Mouse (Mus musculus) hindbrain, embryonic 16.5 days (tissue): ENCODE data around the gene E2f2. TPM values are rescaled to one million over a fixed set of nuclear protein-coding genes. Genes with fewer than 3 reads are reported as not detected.

Experiments
- ATAC-seq: fragments of 200-750 bp; cut with Nextera tagmentation; 2 replicates; pipeline ENCODE4 v1.8.0; 2017; ENCODE audit warnings: moderate TSS enrichment, moderate library complexity
- H3K27ac ChIP-seq: fragments of 300-500 bp; sonication (generic); 2 replicates; pipeline ENCODE4 v1.5.1; 2014; ENCODE audit warnings: low read depth, mild to moderate bottlenecking, control low read depth, low read length, moderate library complexity
- H3K27me3 ChIP-seq: fragments of 300-500 bp; sonication (generic); replicated peaks from 2 replicates; pipeline ENCODE4 v1.6.1; 2014; ENCODE audit warnings: low read length; ENCODE audit not compliant: control insufficient read depth, insufficient read depth
- H3K36me3 ChIP-seq: fragments of 300-500 bp; sonication (generic); 2 replicates; pipeline ENCODE4 v1.6.1; 2014; ENCODE audit warnings: mild to moderate bottlenecking, low read length, moderate library complexity, mixed read lengths; ENCODE audit not compliant: control insufficient read depth, insufficient read depth
- H3K4me1 ChIP-seq: fragments of 300-500 bp; sonication (generic); 2 replicates; pipeline ENCODE4 v1.6.1; 2014; ENCODE audit warnings: low read depth, low read length; ENCODE audit not compliant: control insufficient read depth, insufficient read depth
- H3K4me2 ChIP-seq: fragments of 300-500 bp; sonication (generic); 2 replicates; pipeline ENCODE4 v1.6.1; 2014; ENCODE audit warnings: mild to moderate bottlenecking, low read length, control low read depth, moderate library complexity
- H3K4me3 ChIP-seq: fragments of 300-500 bp; sonication (generic); 2 replicates; pipeline ENCODE4 v1.5.1; 2014; ENCODE audit warnings: mild to moderate bottlenecking, low read length, control low read depth, moderate library complexity
- H3K9ac ChIP-seq: fragments of 300-500 bp; sonication (generic); 2 replicates; pipeline ENCODE4 v1.6.1; 2014; ENCODE audit warnings: low read depth, mild to moderate bottlenecking, control low read depth, low read length, moderate library complexity
- H3K9me3 ChIP-seq: fragments of 300-500 bp; sonication (generic); 2 replicates; pipeline ENCODE4 v1.6.1; 2014; ENCODE audit warnings: mild to moderate bottlenecking, low read length, moderate library complexity; ENCODE audit not compliant: control insufficient read depth
- WGBS: fragments of 180-500 bp; shearing (Covaris S2); extraction: QIAGEN DNeasy Blood & Tissue Kit; methylation state at CpG from one replicate; pipeline ENCODE4 v1.1.7; 2014; 5-methylcytosine and 5-hydroxymethylcytosine counted together
- polyA plus RNA-seq: library from polyadenylated mRNA; unstranded; fragments of >200 nt; fragmentation: Nextera tagmentation; extraction: Ambion mirVana; gene quantifications from 2 replicates; pipeline ENCODE4 v1.2.1, GENCODE M21; 2015

The E2f2 gene
- polyA plus RNA-seq, 1 experiment from 2014 or later: 3.4 TPM

GRCm38 (mm10) chr4:136204775-136205174 is 32.6 kb downstream of the E2f2 start:
- H3K4me1 ChIP-seq: peaks cover 9% of the 10 kb centered on the region
- H3K9ac ChIP-seq: no peak overlapping the region
- H3K27me3 ChIP-seq: peaks cover 2% of the 10 kb centered on the region; the same call in 1 of the 2 replicates
- 80% methylated on average over 2 of the region's 2 CpGs for WGBS
- no peak overlapping the region for H3K4me2 ChIP-seq
- H3K4me3 ChIP-seq: no peak overlapping the region
- no peaks in the 10 kb centered on the region for H3K9me3 ChIP-seq
- H3K36me3 ChIP-seq: no peaks in the 10 kb centered on the region
- no peak for ATAC-seq
- H3K27ac ChIP-seq: no peak overlapping the region

- peak within 1 kb of the TSS; percentile 55; the same call in 1 of the 2 replicates for H3K27ac ChIP-seq
- peaks cover 9% of the 10 kb centered on the region for H3K4me1 ChIP-seq
- peak within 1 kb of the TSS; percentile 57 for H3K4me3 ChIP-seq
- no peaks in the 10 kb centered on the region for H3K9me3 ChIP-seq
- H3K4me2 ChIP-seq: peak within 1 kb of the TSS; percentile 98
- under 1% methylated on average over 43 of the region's 54 CpGs for WGBS
- no peaks in the 10 kb centered on the region for H3K36me3 ChIP-seq
- H3K9ac ChIP-seq: peak within 1 kb of the TSS; percentile 76
- ATAC-seq: peak; percentile 91
- peaks cover 2% of the 10 kb centered on the region; the same call in 1 of the 2 replicates for H3K27me3 ChIP-seq
These were observed 34.1 kb downstream of the E2f2 start, which contains the start of gene Asap3 for GRCm38 (mm10) chr4:136206033-136206893. Gene Asap3 (plus strand): TSS chr4:136206365.

DNA sequence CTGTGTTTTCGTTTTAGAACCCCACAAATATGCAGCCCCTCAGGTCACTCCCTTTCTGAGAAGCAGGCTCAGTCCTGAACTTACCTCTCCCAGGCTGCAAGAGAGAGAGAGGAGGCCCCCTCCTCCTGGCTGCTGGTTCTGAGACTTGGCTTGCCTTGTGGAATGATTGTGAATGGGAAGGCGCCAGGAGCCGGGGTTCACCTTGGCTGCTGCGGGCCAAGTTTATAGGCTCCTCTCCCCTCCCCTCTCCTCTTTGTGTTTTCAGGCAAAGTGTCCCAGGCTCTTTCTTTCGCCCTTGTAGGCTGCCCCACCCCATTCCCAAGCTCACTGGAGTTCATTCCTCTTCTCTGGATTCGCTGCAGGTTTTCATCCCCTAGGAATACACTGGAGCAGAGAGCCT is 34.7 kb downstream of the E2f2 start:
- Histone ChIP-seq H3K4me1 (peaks cover 9% of the 10 kb centered on the region), H3K27ac (no peak overlapping the region), H3K9ac (peak overlapping the region; percentile 76), H3K4me3 (peak overlapping the region; percentile 57), H3K27me3 (peaks cover 2% of the 10 kb centered on the region; the same call in 1 of the 2 replicates), H3K4me2 (peak overlapping the region; percentile 98), H3K9me3 (no peaks in the 10 kb centered on the region), H3K36me3 (no peaks in the 10 kb centered on the region)
- 5% methylated on average over 6 of the region's 6 CpGs for whole genome bisulfite sequencing
- ATAC-seq: no peak

- no peaks in the 10 kb centered on the region for H3K9me3 ChIP-seq
These were observed 38.7 kb downstream of the E2f2 start for GRCm38 (mm10) chr4:136210931-136211330.

DNA sequence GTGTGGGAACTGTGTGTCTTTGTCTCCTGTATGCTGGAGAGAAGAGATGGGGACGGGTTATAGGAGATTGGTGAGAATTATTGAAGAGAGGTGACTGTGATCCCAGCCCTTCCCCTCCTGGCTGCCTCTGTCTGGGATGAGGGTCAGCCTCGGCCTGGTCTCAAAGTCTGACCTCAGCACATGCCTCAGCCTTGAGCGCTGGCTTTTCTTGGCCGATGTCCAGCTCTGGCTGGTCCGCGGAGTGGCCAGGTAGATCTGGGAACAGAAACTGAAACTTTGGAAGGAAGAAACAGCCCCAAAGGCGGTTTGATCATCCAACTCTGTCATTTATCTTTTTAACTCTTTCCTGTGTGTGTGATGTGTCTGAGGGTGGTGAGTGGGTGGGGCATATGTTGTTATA is 41.4 kb downstream of the E2f2 start:
- Histone ChIP-seq H3K36me3 (no peaks in the 10 kb centered on the region), H3K4me1 (peaks cover 6% of the 10 kb centered on the region), H3K4me3 (no peak overlapping the region), H3K9ac (no peak overlapping the region), H3K9me3 (no peaks in the 10 kb centered on the region), H3K27ac (no peak overlapping the region), H3K27me3 (peaks cover 2% of the 10 kb centered on the region; the same call in 1 of the 2 replicates), H3K4me2 (no peak overlapping the region)
- WGBS: 74% methylated on average over 7 of the region's 7 CpGs
- no peak for ATAC-seq

More at GRCm38 (mm10) chr4:136210931-136211330, 38.7 kb downstream of the E2f2 start:
- no peak overlapping the region for H3K9ac ChIP-seq
- H3K27ac ChIP-seq: no peak overlapping the region
- H3K4me1 ChIP-seq: peaks cover 9% of the 10 kb centered on the region
- no peaks in the 10 kb centered on the region for H3K36me3 ChIP-seq
- ATAC-seq: no peak
- no peak overlapping the region for H3K4me3 ChIP-seq
- no peak overlapping the region for H3K4me2 ChIP-seq
- H3K27me3 ChIP-seq: peaks cover 2% of the 10 kb centered on the region; the same call in 1 of the 2 replicates
- 89% methylated on average over 9 of the region's 9 CpGs for WGBS

GRCm38 (mm10) chr4:136214828-136215227 is 42.6 kb downstream of the E2f2 start:
- WGBS: 86% methylated on average over 8 of the region's 8 CpGs
- Histone ChIP-seq H3K4me1 (peaks cover 13% of the 10 kb centered on the region), H3K4me3 (no peak overlapping the region), H3K36me3 (no peaks in the 10 kb centered on the region), H3K4me2 (no peak overlapping the region), H3K27ac (no peak overlapping the region), H3K9ac (no peak overlapping the region), H3K27me3 (no peaks in the 10 kb centered on the region), H3K9me3 (no peaks in the 10 kb centered on the region)
- ATAC-seq: no peak

GRCm38 (mm10) chr4:136215576-136215975 is 43.4 kb downstream of the E2f2 start:
- Histone ChIP-seq H3K4me1 (peaks cover 13% of the 10 kb centered on the region), H3K4me3 (no peak overlapping the region), H3K9me3 (no peaks in the 10 kb centered on the region), H3K4me2 (no peak overlapping the region), H3K9ac (no peak overlapping the region), H3K27me3 (no peaks in the 10 kb centered on the region), H3K36me3 (no peaks in the 10 kb centered on the region), H3K27ac (no peak overlapping the region)
- 82% methylated on average over 8 of the region's 8 CpGs for WGBS
- no peak for ATAC-seq

GRCm38 (mm10) chr4:136217063-136217462 is 44.9 kb downstream of the E2f2 start:
- H3K4me3 ChIP-seq: no peak overlapping the region
- H3K4me1 ChIP-seq: peaks cover 13% of the 10 kb centered on the region
- H3K36me3 ChIP-seq: no peaks in the 10 kb centered on the region
- no peak for ATAC-seq
- H3K27ac ChIP-seq: no peak overlapping the region
- no peak overlapping the region for H3K9ac ChIP-seq
- WGBS: 61% methylated on average over 10 of the region's 10 CpGs
- no peaks in the 10 kb centered on the region for H3K9me3 ChIP-seq
- H3K4me2 ChIP-seq: no peak overlapping the region
- H3K27me3 ChIP-seq: no peaks in the 10 kb centered on the region

DNA sequence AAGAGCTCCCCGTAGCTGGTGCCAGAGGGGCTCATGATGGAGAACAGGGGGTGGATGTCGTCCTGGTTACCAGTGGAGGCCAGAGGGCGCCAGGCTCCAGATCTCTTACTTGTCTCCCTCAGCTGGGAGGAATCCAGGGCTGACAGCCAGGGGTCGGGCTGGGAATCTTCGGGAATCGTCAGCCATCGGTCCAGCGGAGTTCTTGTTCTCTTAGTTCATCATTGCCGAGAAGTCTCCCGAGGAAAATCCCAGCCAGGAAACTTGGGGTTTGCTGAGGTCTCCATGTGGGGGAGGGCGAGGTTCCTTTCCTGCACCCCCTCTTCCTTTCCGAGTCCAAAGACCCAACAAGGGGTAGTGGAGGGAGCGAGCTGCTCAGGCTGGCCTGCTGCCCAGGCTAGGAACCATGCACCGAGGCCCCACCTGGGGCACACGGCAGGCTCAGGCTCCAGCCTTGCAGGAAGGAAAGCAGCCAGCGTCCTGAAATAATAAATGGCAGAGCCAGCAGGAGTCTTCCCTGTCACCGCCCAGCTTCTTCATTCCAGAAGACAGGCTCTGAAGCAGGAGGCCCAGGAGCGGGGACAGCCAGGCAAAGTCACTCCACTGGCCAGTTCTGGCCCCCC is 46.5 kb downstream of the E2f2 start:
- Histone ChIP-seq H3K4me2 (peak overlapping the region; percentile 12), H3K4me3 (no peak overlapping the region), H3K36me3 (no peaks in the 10 kb centered on the region), H3K4me1 (peaks cover 18% of the 10 kb centered on the region), H3K27ac (peak overlapping the region; percentile 78), H3K9ac (peak overlapping the region; percentile 50; the same call in 1 of the 2 replicates), H3K27me3 (no peaks in the 10 kb centered on the region), H3K9me3 (no peaks in the 10 kb centered on the region)
- 8% methylated on average over 18 of the region's 18 CpGs for WGBS
- peak; percentile 78 for ATAC-seq
